Mouse (Mus musculus) 3134 (cell line): ENCODE measurements around the gene Snx29.
A peak's percentile ranks its signal among the peaks of the same experiment; 100 is the strongest.

Experiments used
- DNase-seq: peaks from one replicate; pipeline ENCODE4 v3.0.0-alpha.2; 2011; ENCODE audit warnings: low spot score; ENCODE audit not compliant: insufficient read length; ENCODE audit errors: extremely low read depth

The Snx29 gene

GRCm38 (mm10) chr16:11476968-11477367 is 154.3 kb downstream of the Snx29 start:
- no peak for DNase-seq

GRCm38 (mm10) chr16:11477591-11477990 is 154.9 kb downstream of the Snx29 start:
- no peak for DNase-seq

- no peak for DNase-seq
These were observed 156.9 kb downstream of the Snx29 start for GRCm38 (mm10) chr16:11479605-11480004.

- peak; percentile 20 for DNase-seq
These were observed 159.5 kb downstream of the Snx29 start for GRCm38 (mm10) chr16:11482189-11482588.

GRCm38 (mm10) chr16:11494895-11495294 is 172.2 kb downstream of the Snx29 start:
- DNase-seq: no peak

- no peak for DNase-seq
These were observed 173.4 kb downstream of the Snx29 start for GRCm38 (mm10) chr16:11495923-11496616.

GRCm38 (mm10) chr16:11496721-11497120 is 174.0 kb downstream of the Snx29 start:
- DNase-seq: no peak

GRCm38 (mm10) chr16:11500061-11500460 is 177.4 kb downstream of the Snx29 start:
- DNase-seq: peak; percentile 40

GRCm38 (mm10) chr16:11501138-11501537 is 178.4 kb downstream of the Snx29 start:
- DNase-seq: no peak

- no peak for DNase-seq
These were observed 178.9 kb downstream of the Snx29 start for GRCm38 (mm10) chr16:11501611-11502010.

- no peak for DNase-seq
These were observed 182.2 kb downstream of the Snx29 start for GRCm38 (mm10) chr16:11504666-11505491.

- peak; percentile 78 for DNase-seq
These were observed 182.9 kb downstream of the Snx29 start for GRCm38 (mm10) chr16:11505492-11506176.

GRCm38 (mm10) chr16:11507188-11507731 is 184.6 kb downstream of the Snx29 start:
- DNase-seq: no peak

GRCm38 (mm10) chr16:11508341-11508740 is 185.6 kb downstream of the Snx29 start:
- DNase-seq: no peak

- no peak for DNase-seq
These were observed 187.7 kb downstream of the Snx29 start for GRCm38 (mm10) chr16:11510416-11510815.

- DNase-seq: no peak
These were observed 188.1 kb downstream of the Snx29 start for GRCm38 (mm10) chr16:11510854-11511253.

- DNase-seq: peak; percentile 38
These were observed 189.0 kb downstream of the Snx29 start for GRCm38 (mm10) chr16:11511696-11512095.

- DNase-seq: no peak
These were observed 194.0 kb downstream of the Snx29 start for GRCm38 (mm10) chr16:11516681-11517080.

- DNase-seq: no peak
These were observed 194.7 kb downstream of the Snx29 start for GRCm38 (mm10) chr16:11517385-11517784.

GRCm38 (mm10) chr16:11518803-11519498 is 196.2 kb downstream of the Snx29 start:
- no peak for DNase-seq
